Mouse (Mus musculus): ENCODE results near the gene D230025D16Rik.
"Not testable (repeated sequence)": the region's sequence is repeated elsewhere in the genome, so short reads cannot be mapped to it uniquely, and the experiment has no call there.

Gene D230025D16Rik

GRCm38 (mm10) chr8:105224413-105225271 lies at the start of gene D230025D16Rik:
Gene D230025D16Rik, plus strand, starts transcription at chr8:105225145.
- peak; percentile 95 for DNase-seq (ENCODE audit: low spot score)

- DNase-seq (ENCODE audit: low spot score): not testable (repeated sequence)
Measured at GRCm38 (mm10) chr8:105175287-105175686, 49.7 kb upstream of the D230025D16Rik start.

GRCm38 (mm10) chr8:105178211-105178800 lies 46.6 kb upstream of the D230025D16Rik start:
- no peak for DNase-seq (ENCODE audit: low spot score)

DNA sequence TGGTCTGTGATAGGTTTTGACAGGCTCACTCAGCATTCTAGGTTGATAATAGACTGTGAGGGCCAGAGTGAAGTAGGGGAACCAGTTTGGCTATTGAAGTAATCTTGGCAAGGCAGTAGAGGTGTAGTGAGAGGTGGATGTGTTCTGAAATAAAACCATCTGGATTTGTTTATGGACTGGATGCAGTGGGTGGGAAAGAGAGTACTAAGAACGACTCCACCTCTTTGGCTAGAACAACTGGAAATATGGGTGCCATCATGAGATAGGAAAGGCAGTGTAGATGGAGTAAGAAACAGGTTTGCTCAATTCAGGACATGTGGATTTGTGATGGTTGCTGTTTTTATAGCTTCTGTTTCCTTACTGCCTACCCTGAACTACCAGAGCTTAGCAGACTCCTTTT lies 42.7 kb upstream of the D230025D16Rik start:
- DNase-seq (ENCODE audit: low spot score): no peak

DNA sequence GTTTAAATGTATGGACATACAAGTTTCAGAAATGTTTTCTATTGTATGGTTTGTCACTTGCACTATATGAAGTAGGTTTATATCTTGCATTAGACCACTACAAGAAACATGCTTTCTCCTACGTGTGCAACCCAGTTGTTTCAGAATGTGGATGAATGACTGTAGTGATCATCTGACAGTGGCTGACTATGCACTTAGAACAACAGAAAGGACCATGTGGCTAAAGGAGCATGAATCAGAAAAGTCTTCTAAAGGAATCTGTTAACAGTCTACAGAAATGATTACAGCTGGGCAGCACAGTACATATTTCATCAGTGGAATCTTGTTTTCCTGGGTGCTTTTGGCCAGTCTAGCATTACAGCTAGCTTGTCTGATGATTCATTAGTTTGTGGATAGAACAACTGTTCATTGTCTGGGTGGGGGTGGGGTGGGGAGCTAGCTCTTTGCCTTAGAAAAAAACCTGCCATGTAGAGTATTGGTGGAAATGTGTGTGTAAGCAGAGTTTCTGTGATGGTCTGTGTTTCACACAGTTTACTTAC lies 38.4 kb upstream of the D230025D16Rik start:
- no peak for DNase-seq (ENCODE audit: low spot score)

- DNase-seq (ENCODE audit: low spot score): no peak
Measured at GRCm38 (mm10) chr8:105192182-105192581, 32.8 kb upstream of the D230025D16Rik start.

- DNase-seq (ENCODE audit: low spot score): no peak
Measured at GRCm38 (mm10) chr8:105205748-105206147, 19.2 kb upstream of the D230025D16Rik start.

DNA sequence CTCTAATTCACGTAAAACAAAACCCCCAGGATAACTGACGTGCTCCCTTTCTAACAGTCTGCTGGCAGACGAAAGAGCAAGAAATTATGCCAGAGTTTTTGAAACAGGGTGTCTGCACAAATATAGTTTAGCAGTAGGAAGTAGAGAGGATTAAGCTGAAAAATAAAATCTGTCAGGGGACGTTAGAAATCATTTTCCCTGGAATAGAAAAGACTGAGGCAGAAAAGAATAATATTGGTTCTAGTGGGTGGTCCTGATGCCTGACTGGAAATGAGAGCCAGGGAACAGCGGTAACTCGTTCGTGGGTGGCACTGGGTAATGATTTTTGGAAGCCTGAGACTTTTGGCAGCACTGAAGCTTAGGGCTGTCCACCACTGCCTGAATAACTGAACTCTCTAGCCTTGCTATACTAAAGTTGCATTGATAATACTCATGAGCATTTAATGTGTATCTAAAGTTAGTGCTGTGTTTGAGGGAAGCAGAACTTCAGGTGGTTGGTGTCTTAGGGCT lies 18.1 kb upstream of the D230025D16Rik start:
- no peak for DNase-seq (ENCODE audit: low spot score)

GRCm38 (mm10) chr8:105207675-105208273 lies 17.2 kb upstream of the D230025D16Rik start:
- no peak for DNase-seq (ENCODE audit: low spot score)

GRCm38 (mm10) chr8:105209153-105210110 lies 15.5 kb upstream of the D230025D16Rik start:
- no peak for DNase-seq (ENCODE audit: low spot score)

GRCm38 (mm10) chr8:105214104-105214503 lies 10.8 kb upstream of the D230025D16Rik start:
- DNase-seq (ENCODE audit: low spot score): no peak

GRCm38 (mm10) chr8:105217926-105218522 lies 6.9 kb upstream of the D230025D16Rik start:
- DNase-seq (ENCODE audit: low spot score): no peak

DNA sequence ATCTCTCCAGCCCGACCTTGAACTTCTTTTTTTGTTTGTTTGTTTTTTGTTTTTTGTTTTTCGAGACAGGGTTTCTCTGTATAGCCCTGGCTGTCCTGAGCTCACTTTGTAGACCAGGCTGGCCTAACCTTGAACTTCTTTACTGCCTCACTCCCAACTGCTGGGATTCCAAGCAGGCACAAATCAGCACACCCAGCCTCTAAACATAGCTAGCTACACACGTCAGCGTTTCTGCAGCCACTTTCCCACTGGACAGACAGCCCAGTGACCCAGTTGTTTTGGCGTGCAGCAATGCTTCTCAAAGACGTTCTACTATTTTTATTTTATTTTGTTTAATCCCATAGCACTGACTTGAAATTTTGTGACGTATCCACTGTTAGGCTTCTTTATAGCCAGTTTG lies 1.1 kb upstream of the D230025D16Rik start:
- no peak for DNase-seq (ENCODE audit: low spot score)

DNA sequence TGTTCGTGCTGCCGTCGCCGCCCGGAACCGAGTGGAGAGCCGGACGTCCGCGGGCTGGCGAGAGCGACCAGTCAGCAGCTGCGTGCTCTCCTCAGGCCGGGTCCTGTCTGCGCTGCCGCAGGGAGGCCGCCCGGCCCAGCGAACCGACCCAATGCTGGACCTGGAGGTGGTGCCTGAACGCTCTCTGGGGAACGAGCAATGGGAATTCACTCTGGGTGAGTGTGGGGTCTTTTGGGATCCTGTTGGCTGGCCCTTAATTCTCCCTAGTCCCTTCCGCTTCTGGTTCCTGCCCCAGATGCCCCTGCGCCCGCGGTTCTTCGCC lies 288 bp downstream of the D230025D16Rik start:
- DNase-seq (ENCODE audit: low spot score): no peak

DNA sequence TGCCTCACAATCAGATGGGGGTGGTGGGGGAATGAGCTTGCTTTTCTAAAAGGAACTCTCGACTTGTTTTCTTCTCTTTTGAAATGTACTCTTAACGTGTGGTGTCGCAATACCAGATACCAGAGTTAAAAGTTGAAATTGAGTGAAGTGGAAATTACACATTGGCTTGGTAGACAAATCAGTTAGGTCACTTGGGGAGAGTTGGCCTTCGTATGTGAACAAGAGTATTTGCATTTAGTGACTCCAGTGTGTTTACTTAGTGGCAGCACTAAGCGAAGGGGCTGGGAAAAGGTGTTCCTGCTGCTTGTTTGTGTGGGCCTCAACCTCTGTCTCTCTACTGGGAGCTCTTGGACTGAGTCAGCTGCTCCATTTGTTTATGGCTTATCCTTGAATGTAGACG lies 972 bp downstream of the D230025D16Rik start:
- no peak for DNase-seq (ENCODE audit: low spot score)

- no peak for DNase-seq (ENCODE audit: low spot score)
Measured at GRCm38 (mm10) chr8:105231503-105232320, 6.8 kb downstream of the D230025D16Rik start.

DNA sequence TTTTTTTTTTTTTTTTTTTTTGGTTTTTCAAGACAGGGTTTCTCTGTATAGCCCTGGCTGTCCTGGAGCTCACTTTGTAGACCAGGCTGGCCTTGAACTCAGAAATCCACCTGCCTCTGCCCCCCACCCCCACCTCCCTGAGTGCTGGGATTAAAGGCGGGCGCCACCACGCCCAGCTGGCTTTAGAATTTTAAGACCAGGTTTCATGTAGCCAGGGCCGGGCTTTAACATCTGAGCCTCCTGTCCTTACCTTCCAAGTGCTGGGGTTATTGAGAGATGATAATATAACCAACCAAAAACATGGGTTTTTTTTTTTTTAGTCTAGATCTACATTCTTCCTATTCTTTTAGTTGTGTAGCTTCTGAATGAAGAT lies 7.4 kb downstream of the D230025D16Rik start:
- not testable (repeated sequence) for DNase-seq (ENCODE audit: low spot score)

DNA sequence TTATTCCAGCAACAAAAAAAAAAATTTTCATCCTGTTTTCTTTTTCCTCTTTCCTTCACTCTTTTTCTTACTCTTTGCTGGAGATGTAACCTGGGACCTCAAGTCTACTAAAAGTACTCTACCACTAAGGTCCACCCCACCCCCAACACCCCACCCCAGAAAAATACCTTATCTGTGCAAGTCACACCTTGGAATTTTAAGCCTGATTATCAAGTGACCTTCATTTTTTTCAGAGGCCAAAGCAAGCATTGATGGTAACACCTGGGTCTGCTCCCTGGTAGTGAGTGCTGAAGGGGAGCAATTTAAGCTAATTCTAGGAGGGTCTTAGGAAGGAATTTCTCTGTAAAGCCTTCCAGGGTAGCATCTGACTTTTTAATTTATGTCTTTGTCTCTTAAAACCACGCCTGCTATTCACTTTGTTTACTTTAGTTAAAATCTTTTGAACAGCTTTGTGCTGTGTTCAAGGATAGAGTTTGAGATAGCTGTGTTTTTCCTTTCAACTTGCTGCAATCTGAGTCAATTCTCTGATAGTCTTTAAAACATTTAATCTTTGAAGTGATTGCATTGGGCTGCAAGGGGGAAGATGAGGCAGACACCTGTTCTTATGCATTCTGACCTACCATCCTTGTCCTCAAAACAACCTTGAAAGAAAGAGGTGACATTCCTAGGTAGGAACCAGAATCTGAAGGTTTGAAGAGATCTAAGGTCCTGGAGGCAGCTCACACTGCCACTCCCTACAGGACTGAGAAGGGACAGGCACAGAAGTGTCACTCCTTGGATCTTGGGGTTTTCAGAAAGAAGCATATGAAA lies 8.4 kb downstream of the D230025D16Rik start:
- DNase-seq (ENCODE audit: low spot score): no peak

DNA sequence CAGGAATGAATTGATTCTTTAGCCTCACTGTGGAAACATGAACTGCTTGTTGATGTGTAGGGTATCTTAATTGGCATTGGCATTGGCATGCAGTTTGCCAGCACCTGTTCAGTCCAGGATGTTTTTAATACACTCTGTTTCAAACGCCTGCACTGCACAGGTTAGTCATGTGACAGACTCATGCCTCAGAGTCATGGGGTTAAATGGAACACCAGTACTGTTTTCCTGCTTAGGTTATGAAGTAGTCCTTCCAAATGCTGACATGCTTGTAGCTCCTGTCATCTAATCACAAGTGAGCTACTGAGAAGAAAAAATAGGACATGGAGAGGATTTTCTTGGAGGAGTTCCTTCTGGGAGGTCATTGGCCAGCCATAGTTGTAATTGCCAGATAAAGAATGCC lies 10.3 kb downstream of the D230025D16Rik start:
- DNase-seq (ENCODE audit: low spot score): no peak

Data from ovary, postnatal 10 days (tissue).